Mouse (Mus musculus): ENCODE measurements around the gene Dntt. TPM values are rescaled to one million over a fixed set of nuclear protein-coding genes. Genes with fewer than 3 reads are reported as not detected.

The Dntt gene
- polyA plus RNA-seq, 1 experiment = not detected

- TF ChIP-seq POLR2A (IDR thresholded peaks at IDR 0.05; ENCODE audit: extremely low read depth, insufficient read depth, low read length) = no peak
- TF ChIP-seq CTCF (IDR thresholded peaks at IDR 0.05; ENCODE audit: extremely low read depth, insufficient read depth, low read length) = no peak
- no peaks in the 10 kb centered on the region for H3K4me1 ChIP-seq (ENCODE audit: control insufficient read depth, insufficient read depth, low read length)
- H3K27ac ChIP-seq (ENCODE audit: insufficient read depth, low read length) = no peak overlapping the region
- no peak overlapping the region for H3K4me3 ChIP-seq (ENCODE audit: insufficient read depth, low read length)
Observed at GRCm38 (mm10) chr19:41027024-41027423, 2.1 kb upstream of the Dntt start.

DNA sequence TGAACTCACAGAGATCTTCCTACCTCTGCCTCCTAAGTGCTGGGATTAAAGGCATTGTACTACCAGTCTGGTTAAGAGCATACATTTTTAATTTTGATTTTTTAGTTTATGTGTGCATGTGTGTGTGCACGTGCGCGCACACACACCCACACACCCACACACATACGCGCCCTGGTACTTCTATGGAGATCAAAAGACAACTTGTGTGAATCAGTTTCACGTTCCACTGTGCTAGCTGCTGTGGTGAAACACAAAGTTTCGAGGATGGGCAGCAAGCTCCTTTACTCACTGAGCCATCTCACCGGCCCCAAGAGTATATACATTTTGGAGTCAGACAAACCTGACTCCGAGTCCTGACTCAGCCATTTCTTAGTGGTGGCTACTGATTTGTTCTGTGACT lies 1.5 kb upstream of the Dntt start:
- Histone ChIP-seq H3K4me3 (ENCODE audit: insufficient read depth, low read length) (no peak overlapping the region), H3K27ac (ENCODE audit: insufficient read depth, low read length) (no peak overlapping the region), H3K4me1 (ENCODE audit: control insufficient read depth, insufficient read depth, low read length) (no peaks in the 10 kb centered on the region)
- no peak for TF ChIP-seq CTCF (IDR thresholded peaks at IDR 0.05; ENCODE audit: extremely low read depth, insufficient read depth, low read length)

- no peak for TF ChIP-seq POLR2A (IDR thresholded peaks at IDR 0.05; ENCODE audit: extremely low read depth, insufficient read depth, low read length)
- H3K4me3 ChIP-seq (ENCODE audit: insufficient read depth, low read length) = no peak overlapping the region
- H3K27ac ChIP-seq (ENCODE audit: insufficient read depth, low read length) = no peak overlapping the region
- H3K4me1 ChIP-seq (ENCODE audit: control insufficient read depth, insufficient read depth, low read length) = no peaks in the 10 kb centered on the region
Observed at GRCm38 (mm10) chr19:41030161-41030560, 1.1 kb downstream of the Dntt start.

DNA sequence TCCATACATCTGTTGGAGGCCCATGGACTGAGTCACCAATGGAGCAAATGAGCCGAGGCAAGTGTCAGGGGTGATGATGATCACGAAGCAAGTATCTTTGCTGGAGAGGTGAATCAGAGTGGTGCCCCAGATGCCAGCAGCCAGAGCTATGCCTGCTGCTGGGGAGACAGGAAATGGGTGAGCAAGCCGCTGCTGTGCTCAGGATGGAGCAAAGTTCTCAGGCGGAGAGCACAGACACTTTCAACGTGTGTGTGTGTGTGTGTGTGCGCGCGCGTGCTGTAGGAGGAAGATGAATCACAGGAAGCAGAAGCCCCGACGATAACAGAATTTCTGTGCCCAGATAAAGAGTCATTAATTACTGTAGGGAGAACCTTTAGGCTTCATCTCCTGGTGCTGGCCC lies 1.9 kb downstream of the Dntt start:
- Histone ChIP-seq H3K4me3 (ENCODE audit: insufficient read depth, low read length) (no peak overlapping the region), H3K4me1 (ENCODE audit: control insufficient read depth, insufficient read depth, low read length) (peaks cover 2% of the 10 kb centered on the region; the same call in 1 of the 2 replicates), H3K27ac (ENCODE audit: insufficient read depth, low read length) (no peak overlapping the region)
- no peak for TF ChIP-seq POLR2A (IDR thresholded peaks at IDR 0.05; ENCODE audit: extremely low read depth, insufficient read depth, low read length)
- no peak for TF ChIP-seq CTCF (IDR thresholded peaks at IDR 0.05; ENCODE audit: extremely low read depth, insufficient read depth, low read length)

GRCm38 (mm10) chr19:41031869-41032268 lies 2.8 kb downstream of the Dntt start:
- Histone ChIP-seq H3K4me1 (ENCODE audit: control insufficient read depth, insufficient read depth, low read length) (peaks cover 2% of the 10 kb centered on the region; the same call in 1 of the 2 replicates), H3K4me3 (ENCODE audit: insufficient read depth, low read length) (no peak overlapping the region), H3K27ac (ENCODE audit: insufficient read depth, low read length) (no peak overlapping the region)
- TF ChIP-seq POLR2A (IDR thresholded peaks at IDR 0.05; ENCODE audit: extremely low read depth, insufficient read depth, low read length) = no peak
- TF ChIP-seq CTCF (IDR thresholded peaks at IDR 0.05; ENCODE audit: extremely low read depth, insufficient read depth, low read length) = no peak

DNA sequence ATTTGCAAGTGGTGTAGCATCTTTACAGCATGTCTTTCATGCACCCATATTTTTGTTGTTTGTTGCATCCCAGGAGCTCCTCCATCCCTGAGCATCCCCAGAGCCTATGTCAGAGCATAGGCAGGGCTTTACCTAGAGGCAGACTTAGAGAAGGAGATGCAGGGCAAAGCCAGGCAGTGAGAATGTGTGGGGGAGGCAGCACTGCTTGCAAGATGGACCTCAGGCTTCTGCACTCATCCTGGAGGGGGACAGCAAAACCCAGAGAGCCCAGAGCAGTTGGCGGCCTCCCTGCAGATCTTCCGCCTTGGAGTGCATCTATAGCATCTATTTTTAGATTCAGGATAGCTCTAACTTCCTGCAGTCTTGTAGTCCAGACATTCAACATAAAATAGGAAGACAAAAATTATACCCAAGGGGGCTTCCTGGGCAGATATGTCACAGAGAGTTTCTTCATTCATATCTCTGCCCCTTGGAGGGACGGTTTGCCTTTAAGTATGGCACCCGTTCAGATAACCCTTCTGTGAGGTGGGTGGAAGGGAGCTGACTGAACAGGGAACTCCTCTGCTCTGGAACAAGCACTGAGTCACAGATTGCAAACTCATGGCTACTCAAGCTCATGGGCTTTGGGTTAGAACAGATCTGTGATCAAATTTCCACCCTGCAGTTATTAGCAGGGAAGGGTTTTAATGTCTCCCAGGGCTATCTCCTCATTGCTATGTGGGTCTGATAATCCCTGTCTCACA lies 6.9 kb downstream of the Dntt start:
- Histone ChIP-seq H3K4me3 (ENCODE audit: insufficient read depth, low read length) (no peak overlapping the region), H3K4me1 (ENCODE audit: control insufficient read depth, insufficient read depth, low read length) (peaks cover 2% of the 10 kb centered on the region; the same call in 1 of the 2 replicates), H3K27ac (ENCODE audit: insufficient read depth, low read length) (no peak overlapping the region)
- TF ChIP-seq POLR2A (IDR thresholded peaks at IDR 0.05; ENCODE audit: extremely low read depth, insufficient read depth, low read length) (no peak), CTCF (IDR thresholded peaks at IDR 0.05; ENCODE audit: extremely low read depth, insufficient read depth, low read length) (no peak)

DNA sequence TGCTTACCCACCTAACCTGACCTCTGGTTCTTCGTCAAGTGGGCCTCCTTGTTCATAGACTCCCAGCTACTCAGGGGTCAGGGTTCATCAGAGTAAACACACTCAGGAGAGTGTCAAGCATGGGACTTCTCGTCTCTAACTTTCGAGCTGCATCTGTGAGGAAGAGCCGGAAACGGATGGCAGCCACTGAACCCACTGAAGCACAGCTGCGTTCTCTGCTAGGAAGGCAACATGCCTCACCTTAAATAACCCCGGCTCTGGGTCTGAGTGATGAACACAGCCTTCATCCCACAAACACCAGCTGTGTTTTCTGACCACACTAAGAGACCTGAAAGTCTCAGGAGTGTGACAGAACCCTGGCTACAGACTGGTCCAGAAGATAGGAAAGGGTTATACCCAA lies 10.0 kb downstream of the Dntt start:
- H3K4me1 ChIP-seq (ENCODE audit: control insufficient read depth, insufficient read depth, low read length) = peaks cover 2% of the 10 kb centered on the region; the same call in 1 of the 2 replicates
- H3K27ac ChIP-seq (ENCODE audit: insufficient read depth, low read length) = no peak overlapping the region
- TF ChIP-seq CTCF (IDR thresholded peaks at IDR 0.05; ENCODE audit: extremely low read depth, insufficient read depth, low read length) (no peak), POLR2A (IDR thresholded peaks at IDR 0.05; ENCODE audit: extremely low read depth, insufficient read depth, low read length) (no peak)
- H3K4me3 ChIP-seq (ENCODE audit: insufficient read depth, low read length) = no peak overlapping the region

DNA sequence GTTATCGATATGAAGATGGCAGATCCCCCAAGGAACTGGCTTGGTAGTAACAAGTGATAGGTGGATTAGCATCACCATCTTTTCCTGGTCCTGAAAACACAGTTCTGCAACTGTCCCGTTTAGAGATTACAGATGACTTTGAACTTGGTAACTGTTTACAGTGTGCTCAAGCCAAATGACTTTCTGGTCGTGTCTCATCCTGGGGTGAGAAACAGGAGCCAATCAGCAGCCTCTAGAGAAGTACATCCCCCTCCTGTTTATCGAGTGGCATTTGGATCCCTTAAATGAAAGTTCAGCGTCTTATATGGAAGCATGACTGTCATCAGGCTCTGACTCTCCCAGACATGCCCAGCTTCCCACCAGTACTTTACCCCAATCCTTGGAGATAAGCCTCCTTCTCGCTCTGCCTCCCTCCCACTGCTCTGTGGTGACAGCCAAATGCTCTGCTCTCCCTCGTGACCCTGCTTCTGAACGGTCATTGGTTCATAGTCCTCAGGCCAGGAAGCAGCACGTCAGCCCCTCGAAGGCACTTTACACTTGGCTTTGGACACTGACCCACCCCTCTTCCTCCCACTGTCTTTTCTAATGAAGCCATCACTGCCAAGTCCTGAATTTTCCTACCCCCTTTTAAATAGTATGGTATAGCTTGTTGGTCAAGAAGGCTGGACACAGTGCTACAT lies 16.2 kb downstream of the Dntt start:
- Histone ChIP-seq H3K4me1 (ENCODE audit: control insufficient read depth, insufficient read depth, low read length) (no peaks in the 10 kb centered on the region), H3K4me3 (ENCODE audit: insufficient read depth, low read length) (no peak overlapping the region), H3K27ac (ENCODE audit: insufficient read depth, low read length) (no peak overlapping the region)
- TF ChIP-seq POLR2A (IDR thresholded peaks at IDR 0.05; ENCODE audit: extremely low read depth, insufficient read depth, low read length) (no peak), CTCF (IDR thresholded peaks at IDR 0.05; ENCODE audit: extremely low read depth, insufficient read depth, low read length) (no peak)

DNA sequence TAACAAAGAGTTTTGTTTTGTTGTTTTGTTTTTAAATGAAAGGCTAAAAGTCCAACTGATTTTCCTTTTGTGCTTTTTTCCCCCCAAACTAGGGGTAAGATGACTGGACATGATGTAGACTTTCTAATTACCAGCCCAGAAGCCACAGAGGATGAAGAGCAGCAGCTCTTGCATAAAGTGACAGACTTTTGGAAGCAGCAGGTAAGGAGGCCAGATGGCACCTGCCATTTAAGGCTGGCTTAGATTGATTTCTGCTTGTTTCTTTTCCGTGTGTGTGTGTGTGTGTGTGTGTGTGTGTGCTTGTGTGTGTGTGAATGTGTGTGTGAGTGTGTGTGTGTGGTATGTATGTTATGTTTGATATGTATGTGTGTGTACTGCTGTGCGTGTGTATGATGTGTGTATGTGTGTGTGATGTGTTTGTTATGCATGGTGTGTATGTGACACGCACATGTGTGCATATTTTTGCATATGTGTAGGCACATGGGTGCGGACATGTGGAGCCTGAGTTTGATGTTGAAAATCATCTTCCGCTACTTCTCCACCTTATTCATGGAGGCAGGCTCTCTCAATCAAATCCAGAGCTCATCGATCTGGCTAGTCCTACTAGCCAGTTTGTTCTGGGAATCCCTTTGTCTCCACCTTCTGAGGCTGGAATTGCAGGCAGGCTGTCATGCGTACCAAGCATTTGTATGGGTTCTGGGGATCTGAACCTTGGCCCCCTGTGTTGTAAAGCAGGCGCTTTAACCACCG lies 18.5 kb downstream of the Dntt start:
- TF ChIP-seq POLR2A (IDR thresholded peaks at IDR 0.05; ENCODE audit: extremely low read depth, insufficient read depth, low read length) = no peak
- no peak for TF ChIP-seq CTCF (IDR thresholded peaks at IDR 0.05; ENCODE audit: extremely low read depth, insufficient read depth, low read length)
- Histone ChIP-seq H3K27ac (ENCODE audit: insufficient read depth, low read length) (no peak overlapping the region), H3K4me3 (ENCODE audit: insufficient read depth, low read length) (no peak overlapping the region), H3K4me1 (ENCODE audit: control insufficient read depth, insufficient read depth, low read length) (no peaks in the 10 kb centered on the region)

Measured in cortical plate, adult 2 months (tissue).